Mouse (Mus musculus) T-helper 17 cell (primary cell): ENCODE measurements around the gene Gfpt2.

ENCODE experiments used
- in situ Hi-C, 2 experiments: fragments of 300-600 bp; cut with MboI, MseI; formaldehyde crosslinking; loops; 1 replicate in 1 of 2; 2 replicates in 1 of 2; pipeline ENCODE4 v1.15.1; 2025; ENCODE audit warnings: high pct_unique_total_duplicates in 2 of 2

Gfpt2 gene

GRCm38 (mm10) chr11:49879950-49880642 lies 86.1 kb downstream of the Gfpt2 start:
- in situ Hi-C loops: no loop called here

GRCm38 (mm10) chr11:49883394-49883793 lies 89.4 kb downstream of the Gfpt2 start:
- in situ Hi-C loops: no loop called here
